Mouse (Mus musculus) C2C12 (cell line): ENCODE results near the gene Asah2.

Source experiments
- CTCF ChIP-seq: IDR thresholded peaks from one replicate; pipeline ENCODE4 v1.5.1; 2011; ENCODE audit not compliant: control insufficient read depth, insufficient read depth, insufficient read length
- FOSL1 ChIP-seq: IDR thresholded peaks from one replicate; pipeline ENCODE4 v1.8.0; 2011; ENCODE audit warnings: mild to moderate bottlenecking, low read length; ENCODE audit not compliant: poor library complexity, insufficient read depth, severe bottlenecking

DNA sequence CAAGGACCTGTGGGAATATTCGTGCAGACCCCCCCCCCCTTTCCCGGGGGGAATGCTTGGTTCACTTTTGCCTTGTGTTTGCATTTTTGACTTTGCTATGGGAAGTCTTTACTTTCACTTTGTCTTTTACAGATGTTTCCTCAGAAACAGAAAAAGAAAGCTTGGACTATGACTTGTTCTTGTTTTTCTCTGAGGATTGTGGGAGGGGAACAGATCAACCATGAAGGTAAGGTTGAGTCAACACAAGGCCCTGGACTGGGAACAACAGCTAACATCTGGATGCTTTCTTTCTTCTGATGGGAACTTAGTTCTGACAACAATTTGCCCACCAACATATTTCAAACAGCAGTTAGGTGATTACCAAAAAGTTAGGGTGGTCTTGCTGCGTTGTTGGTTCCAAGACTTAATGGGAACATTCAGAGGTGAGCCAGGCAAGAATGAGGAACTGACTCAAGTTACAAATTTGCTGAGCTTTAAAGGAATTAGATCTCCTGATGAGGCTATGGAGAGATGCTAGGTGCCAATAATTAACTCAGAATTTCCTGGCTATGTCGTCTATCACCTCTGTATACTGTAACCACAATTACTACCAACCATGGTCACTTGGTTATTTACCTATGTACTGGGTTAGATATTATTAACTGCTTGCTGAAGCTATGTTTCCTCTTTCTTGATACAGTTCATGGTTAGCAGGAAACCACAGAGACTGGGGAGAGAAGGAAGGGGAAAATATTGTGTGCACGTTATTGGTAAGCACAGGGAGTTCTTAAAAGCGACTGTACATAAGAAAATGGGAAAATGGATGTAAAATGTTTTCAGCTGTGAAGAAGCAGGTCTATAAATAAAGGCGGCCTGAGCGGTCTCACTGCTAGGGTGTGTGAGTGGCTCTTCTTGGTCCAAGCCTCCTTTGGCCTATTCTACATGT lies 4.1 kb upstream of the Asah2 start:
- TF ChIP-seq CTCF (no peak), FOSL1 (no peak)
